Mouse (Mus musculus): ENCODE data around the gene Vmn1r10. TPM values are rescaled to one million over a fixed set of nuclear protein-coding genes. Genes with fewer than 3 reads are reported as not detected.

Gene Vmn1r10
- polyA plus RNA-seq (2014; fragmentation: Nextera tagmentation; extraction: Ambion mirVana) = not detected in 2 replicates

- H3K9me3 ChIP-seq (ENCODE audit: control insufficient read depth, low read length) = no peaks in the 10 kb centered on the region
- no peak within 1 kb of the TSS for H3K4me3 ChIP-seq (ENCODE audit: low read depth, low read length)
- no peaks in the 10 kb centered on the region for H3K27me3 ChIP-seq (ENCODE audit: control insufficient read depth, insufficient read depth, low read length)
- no peaks in the 10 kb centered on the region for H3K4me1 ChIP-seq (ENCODE audit: control insufficient read depth, insufficient read depth, low read length)
- H3K36me3 ChIP-seq (ENCODE audit: control insufficient read depth, insufficient read depth, low read length) = no peaks in the 10 kb centered on the region
- 84% methylated on average over 3 of the region's 3 CpGs for WGBS
- H3K4me2 ChIP-seq (ENCODE audit: low read depth) = no peak within 1 kb of the TSS
- DNase-seq (ENCODE audit: low spot score) = no peak
- no peak within 1 kb of the TSS for H3K27ac ChIP-seq (ENCODE audit: low read depth, low read length)
- no peak for ATAC-seq (ENCODE audit: insufficient read depth, low FRiP score, low TSS enrichment)
- no peak within 1 kb of the TSS for H3K9ac ChIP-seq (ENCODE audit: low read length)
These were observed at the start of gene Vmn1r10 for GRCm38 (mm10) chr6:57109154-57109553. Vmn1r10 (plus strand) TSS chr6:57109454.

- H3K27ac ChIP-seq (ENCODE audit: low read depth, low read length) = no peak overlapping the region
- no peaks in the 10 kb centered on the region for H3K36me3 ChIP-seq (ENCODE audit: control insufficient read depth, insufficient read depth, low read length)
- H3K4me3 ChIP-seq (ENCODE audit: low read depth, low read length) = no peak overlapping the region
- no peak for ATAC-seq (ENCODE audit: insufficient read depth, low FRiP score, low TSS enrichment)
- H3K4me1 ChIP-seq (ENCODE audit: control insufficient read depth, insufficient read depth, low read length) = no peaks in the 10 kb centered on the region
- no peak overlapping the region for H3K4me2 ChIP-seq (ENCODE audit: low read depth)
- H3K27me3 ChIP-seq (ENCODE audit: control insufficient read depth, insufficient read depth, low read length) = no peaks in the 10 kb centered on the region
- no peak for DNase-seq (ENCODE audit: low spot score)
- H3K9me3 ChIP-seq (ENCODE audit: control insufficient read depth, low read length) = no peaks in the 10 kb centered on the region
- H3K9ac ChIP-seq (ENCODE audit: low read length) = no peak overlapping the region
These were observed 45.5 kb upstream of the Vmn1r10 start for GRCm38 (mm10) chr6:57063730-57064129.

- no peak within 1 kb of the TSS for H3K4me2 ChIP-seq (ENCODE audit: low read depth)
- DNase-seq (ENCODE audit: low spot score) (no peak), ATAC-seq (ENCODE audit: insufficient read depth, low FRiP score, low TSS enrichment) (no peak)
- no peak within 1 kb of the TSS for H3K27ac ChIP-seq (ENCODE audit: low read depth, low read length)
- H3K4me1 ChIP-seq (ENCODE audit: control insufficient read depth, insufficient read depth, low read length) = no peaks in the 10 kb centered on the region
- H3K9me3 ChIP-seq (ENCODE audit: control insufficient read depth, low read length) = no peaks in the 10 kb centered on the region
- H3K4me3 ChIP-seq (ENCODE audit: low read depth, low read length) = no peak within 1 kb of the TSS
- H3K9ac ChIP-seq (ENCODE audit: low read length) = no peak within 1 kb of the TSS
- 83% methylated on average over 2 of the region's 2 CpGs for WGBS
- H3K36me3 ChIP-seq (ENCODE audit: control insufficient read depth, insufficient read depth, low read length) = no peaks in the 10 kb centered on the region
- H3K27me3 ChIP-seq (ENCODE audit: control insufficient read depth, insufficient read depth, low read length) = no peaks in the 10 kb centered on the region
These were observed 42.8 kb upstream of the Vmn1r10 start, which contains the start of gene Vmn1r9 for GRCm38 (mm10) chr6:57066487-57066886. Vmn1r9 (plus strand) TSS chr6:57066787.

- no peak for DNase-seq (ENCODE audit: low spot score)
- no peaks in the 10 kb centered on the region for H3K9me3 ChIP-seq (ENCODE audit: control insufficient read depth, low read length)
- H3K27ac ChIP-seq (ENCODE audit: low read depth, low read length) = no peak overlapping the region
- 70% methylated on average over 1 of the region's 1 CpGs for WGBS
- no peak overlapping the region for H3K4me2 ChIP-seq (ENCODE audit: low read depth)
- H3K27me3 ChIP-seq (ENCODE audit: control insufficient read depth, insufficient read depth, low read length) = no peaks in the 10 kb centered on the region
- ATAC-seq (ENCODE audit: insufficient read depth, low FRiP score, low TSS enrichment) = no peak
- H3K9ac ChIP-seq (ENCODE audit: low read length) = no peak overlapping the region
- no peaks in the 10 kb centered on the region for H3K4me1 ChIP-seq (ENCODE audit: control insufficient read depth, insufficient read depth, low read length)
- H3K36me3 ChIP-seq (ENCODE audit: control insufficient read depth, insufficient read depth, low read length) = no peaks in the 10 kb centered on the region
- H3K4me3 ChIP-seq (ENCODE audit: low read depth, low read length) = no peak overlapping the region
These were observed 2.9 kb upstream of the Vmn1r10 start for GRCm38 (mm10) chr6:57106358-57106757.

GRCm38 (mm10) chr6:57133155-57133554 lies 23.9 kb downstream of the Vmn1r10 start, which contains the start of gene Vmn1r11:
Vmn1r11 (plus strand) TSS chr6:57133455.
- no peaks in the 10 kb centered on the region for H3K9me3 ChIP-seq (ENCODE audit: control insufficient read depth, low read length)
- 83% methylated on average over 1 of the region's 1 CpGs for WGBS
- ATAC-seq (ENCODE audit: insufficient read depth, low FRiP score, low TSS enrichment) = no peak
- no peaks in the 10 kb centered on the region for H3K4me1 ChIP-seq (ENCODE audit: control insufficient read depth, insufficient read depth, low read length)
- no peak within 1 kb of the TSS for H3K4me2 ChIP-seq (ENCODE audit: low read depth)
- H3K36me3 ChIP-seq (ENCODE audit: control insufficient read depth, insufficient read depth, low read length) = no peaks in the 10 kb centered on the region
- no peak within 1 kb of the TSS for H3K9ac ChIP-seq (ENCODE audit: low read length)
- H3K27me3 ChIP-seq (ENCODE audit: control insufficient read depth, insufficient read depth, low read length) = no peaks in the 10 kb centered on the region
- DNase-seq (ENCODE audit: low spot score) = no peak
- H3K4me3 ChIP-seq (ENCODE audit: low read depth, low read length) = no peak within 1 kb of the TSS
- H3K27ac ChIP-seq (ENCODE audit: low read depth, low read length) = no peak within 1 kb of the TSS

GRCm38 (mm10) chr6:57156619-57157018 lies 47.4 kb downstream of the Vmn1r10 start, which contains the start of gene Vmn1r12:
Vmn1r12 (plus strand) TSS chr6:57156919.
- H3K9ac ChIP-seq (ENCODE audit: low read length) = no peak within 1 kb of the TSS
- H3K36me3 ChIP-seq (ENCODE audit: control insufficient read depth, insufficient read depth, low read length) = no peaks in the 10 kb centered on the region
- no peaks in the 10 kb centered on the region for H3K27me3 ChIP-seq (ENCODE audit: control insufficient read depth, insufficient read depth, low read length)
- no peak within 1 kb of the TSS for H3K4me3 ChIP-seq (ENCODE audit: low read depth, low read length)
- ATAC-seq (ENCODE audit: insufficient read depth, low FRiP score, low TSS enrichment) (no peak), DNase-seq (ENCODE audit: low spot score) (no peak)
- H3K27ac ChIP-seq (ENCODE audit: low read depth, low read length) = no peak within 1 kb of the TSS
- H3K4me1 ChIP-seq (ENCODE audit: control insufficient read depth, insufficient read depth, low read length) = no peaks in the 10 kb centered on the region
- H3K9me3 ChIP-seq (ENCODE audit: control insufficient read depth, low read length) = no peaks in the 10 kb centered on the region
- H3K4me2 ChIP-seq (ENCODE audit: low read depth) = no peak within 1 kb of the TSS
- 90% methylated on average over 2 of the region's 2 CpGs for WGBS

Other genes with a start within 250 kb of the Vmn1r10 start
- gene Nt5c3, start 185.5 kb upstream of the Vmn1r10 start, polyA plus RNA-seq (2014; fragmentation: Nextera tagmentation; extraction: Ambion mirVana) = 89.0 and 90.7 TPM in 2 replicates
- gene Vmn1r4, start 185.4 kb upstream of the Vmn1r10 start, polyA plus RNA-seq (2014; fragmentation: Nextera tagmentation; extraction: Ambion mirVana) = 0.21 and 0.28 TPM in 2 replicates
- gene Vmn1r5, start 139.2 kb upstream of the Vmn1r10 start, polyA plus RNA-seq (2014; fragmentation: Nextera tagmentation; extraction: Ambion mirVana) = not detected in 2 replicates
- not detected in 2 replicates for gene Vmn1r6, start 112.2 kb upstream of the Vmn1r10 start, polyA plus RNA-seq (2014; fragmentation: Nextera tagmentation; extraction: Ambion mirVana)
- not detected in 2 replicates for gene Vmn1r7, start 84.1 kb upstream of the Vmn1r10 start, polyA plus RNA-seq (2014; fragmentation: Nextera tagmentation; extraction: Ambion mirVana)
- gene Vmn1r8, start 77.2 kb upstream of the Vmn1r10 start, polyA plus RNA-seq (2014; fragmentation: Nextera tagmentation; extraction: Ambion mirVana) = not detected in 2 replicates
- gene Vmn1r9, start 42.7 kb upstream of the Vmn1r10 start, polyA plus RNA-seq (2014; fragmentation: Nextera tagmentation; extraction: Ambion mirVana) = not detected in 2 replicates
- not detected in 2 replicates for gene Vmn1r11, start 24.0 kb downstream of the Vmn1r10 start, polyA plus RNA-seq (2014; fragmentation: Nextera tagmentation; extraction: Ambion mirVana)
- not detected in 2 replicates for gene Vmn1r12, start 47.5 kb downstream of the Vmn1r10 start, polyA plus RNA-seq (2014; fragmentation: Nextera tagmentation; extraction: Ambion mirVana)
- not detected in 2 replicates for gene Vmn1r13, start 93.8 kb downstream of the Vmn1r10 start, polyA plus RNA-seq (2014; fragmentation: Nextera tagmentation; extraction: Ambion mirVana)
- not detected in 2 replicates for gene Vmn1r14, start 122.2 kb downstream of the Vmn1r10 start, polyA plus RNA-seq (2014; fragmentation: Nextera tagmentation; extraction: Ambion mirVana)
- gene Vmn1r15, start 148.5 kb downstream of the Vmn1r10 start, polyA plus RNA-seq (2014; fragmentation: Nextera tagmentation; extraction: Ambion mirVana) = not detected in 2 replicates
- not detected in 2 replicates for gene Vmn1r16, start 220.0 kb downstream of the Vmn1r10 start, polyA plus RNA-seq (2014; fragmentation: Nextera tagmentation; extraction: Ambion mirVana)

Data from neural tube, embryonic 11.5 days (tissue).